Mouse (Mus musculus) thymus, adult 2 months (tissue): ENCODE measurements around the gene Metap1d.

Experiments
- CTCF ChIP-seq: fragments of 200-500 bp; IDR thresholded peaks from 2 replicates; pipeline ENCODE4 v1.5.1; 2012; ENCODE audit warnings: mild to moderate bottlenecking, control low read depth, low read length, moderate library complexity, borderline replicate concordance; ENCODE audit not compliant: control insufficient read depth, poor library complexity, insufficient read depth; ENCODE audit errors: extremely low read depth
- POLR2A ChIP-seq: fragments of 200-500 bp; IDR thresholded peaks from 2 replicates; pipeline ENCODE4 v1.6.1; 2012; ENCODE audit warnings: mild to moderate bottlenecking, low read length, control low read depth, moderate library complexity; ENCODE audit not compliant: control insufficient read depth, poor library complexity, insufficient read depth; ENCODE audit errors: extremely low read depth

GRCm38 (mm10) chr2:71494971-71495370 lies 41.9 kb downstream of the Metap1d start:
- no peak for TF ChIP-seq CTCF
- no peak for TF ChIP-seq POLR2A
